Mouse (Mus musculus) small intestine, adult 2 months (tissue): ENCODE results near the gene Armcx4.

Experiments
- CTCF ChIP-seq: fragments of 200-500 bp; IDR thresholded peaks from 2 replicates; pipeline ENCODE4 v1.5.1; 2012; ENCODE audit warnings: low read depth, mild to moderate bottlenecking, control low read depth, inconsistent platforms, low read length, moderate library complexity, mixed read lengths; ENCODE audit not compliant: insufficient replicate concordance, insufficient read length; ENCODE audit errors: extremely low read depth
- POLR2A ChIP-seq: fragments of 200-500 bp; IDR thresholded peaks from 2 replicates; pipeline ENCODE4 v1.6.1; 2012; ENCODE audit warnings: low read depth, mild to moderate bottlenecking, control low read depth, inconsistent platforms, low read length, moderate library complexity

GRCm38 (mm10) chrX:134737796-134738195 lies 51.5 kb downstream of the Armcx4 start:
- no peak for TF ChIP-seq POLR2A
- TF ChIP-seq CTCF, result no peak
